Mouse (Mus musculus): Measurements from ENCODE around the gene Zranb3.
"Not testable (repeated sequence)": the region's sequence is repeated elsewhere in the genome, so short reads cannot be mapped to it uniquely, and the experiment has no call there.

The Zranb3 gene

GRCm38 (mm10) chr1:128060655-128061344 lies 42.0 kb downstream of the Zranb3 start:
- DNase-seq (ENCODE audit: low read depth) = no peak

- no peak for DNase-seq (ENCODE audit: low read depth)
Measured at GRCm38 (mm10) chr1:128058625-128059024, 44.2 kb downstream of the Zranb3 start.

- peak; percentile 37 for DNase-seq (ENCODE audit: low read depth)
Measured at GRCm38 (mm10) chr1:128057269-128057668, 45.6 kb downstream of the Zranb3 start.

GRCm38 (mm10) chr1:128046920-128047319 lies 55.9 kb downstream of the Zranb3 start:
- DNase-seq (ENCODE audit: low read depth) = no peak

- no peak for DNase-seq (ENCODE audit: low read depth)
Measured at GRCm38 (mm10) chr1:128046455-128046854, 56.4 kb downstream of the Zranb3 start.

- DNase-seq (ENCODE audit: low read depth) = no peak
Measured at GRCm38 (mm10) chr1:128044181-128044580, 58.7 kb downstream of the Zranb3 start.

- DNase-seq (ENCODE audit: low read depth) = no peak
Measured at GRCm38 (mm10) chr1:128036296-128036695, 66.6 kb downstream of the Zranb3 start.

GRCm38 (mm10) chr1:128032123-128032522 lies 70.7 kb downstream of the Zranb3 start:
- no peak for DNase-seq (ENCODE audit: low read depth)

- no peak for DNase-seq (ENCODE audit: low read depth)
Measured at GRCm38 (mm10) chr1:128031524-128031923, 71.3 kb downstream of the Zranb3 start.

GRCm38 (mm10) chr1:128024363-128025114 lies 78.3 kb downstream of the Zranb3 start:
- no peak for DNase-seq (ENCODE audit: low read depth)

- DNase-seq (ENCODE audit: low read depth) = peak; percentile 12
Measured at GRCm38 (mm10) chr1:128020001-128020770, 82.7 kb downstream of the Zranb3 start.

GRCm38 (mm10) chr1:128016035-128016492 lies 86.8 kb downstream of the Zranb3 start:
- DNase-seq (ENCODE audit: low read depth) = no peak

- no peak for DNase-seq (ENCODE audit: low read depth)
Measured at GRCm38 (mm10) chr1:128013698-128014386, 89.0 kb downstream of the Zranb3 start.

GRCm38 (mm10) chr1:128009751-128010150 lies 93.1 kb downstream of the Zranb3 start:
- DNase-seq (ENCODE audit: low read depth) = no peak

- DNase-seq (ENCODE audit: low read depth) = not testable (repeated sequence)
Measured at GRCm38 (mm10) chr1:128006042-128006600, 96.7 kb downstream of the Zranb3 start.

GRCm38 (mm10) chr1:128004371-128004720 lies 98.5 kb downstream of the Zranb3 start:
- no peak for DNase-seq (ENCODE audit: low read depth)

GRCm38 (mm10) chr1:128003712-128004370 lies 99.0 kb downstream of the Zranb3 start:
- DNase-seq (ENCODE audit: low read depth) = no peak

GRCm38 (mm10) chr1:128002159-128002558 lies 100.7 kb downstream of the Zranb3 start:
- no peak for DNase-seq (ENCODE audit: low read depth)

- DNase-seq (ENCODE audit: low read depth) = not testable (repeated sequence)
Measured at GRCm38 (mm10) chr1:128000931-128001330, 101.9 kb downstream of the Zranb3 start.

GRCm38 (mm10) chr1:127993892-127994291 lies 109.0 kb downstream of the Zranb3 start:
- no peak for DNase-seq (ENCODE audit: low read depth)

Measured in naive thymus-derived CD4-positive, alpha-beta T cell, adult 2 months (primary cell).